Mouse (Mus musculus) natural killer cell, adult 2 months (primary cell): Measurements from ENCODE around the gene Fat1.

Experiments
- DNase-seq, 2 experiments: peaks; one replicate each; pipeline ENCODE4 v3.0.0; 2022; ENCODE audit warnings: low spot score in 2 of 2

The Fat1 gene

GRCm38 (mm10) chr8:44934850-44935497 is at the start of gene Fat1:
Fat1 (plus strand) TSS chr8:44935447.
- no peak for DNase-seq

GRCm38 (mm10) chr8:44894626-44895025 is 40.6 kb upstream of the Fat1 start:
- no peak for DNase-seq

- DNase-seq, result no peak
Measured at GRCm38 (mm10) chr8:44899575-44899991, 35.7 kb upstream of the Fat1 start.

- DNase-seq, result no peak
Measured at GRCm38 (mm10) chr8:44911126-44911903, 23.9 kb upstream of the Fat1 start.

GRCm38 (mm10) chr8:44919487-44920082 is 15.7 kb upstream of the Fat1 start:
- DNase-seq, result no peak

- no peak for DNase-seq
Measured at GRCm38 (mm10) chr8:44920379-44921032, 14.7 kb upstream of the Fat1 start.

GRCm38 (mm10) chr8:44924995-44925394 is 10.3 kb upstream of the Fat1 start:
- DNase-seq, result no peak

- DNase-seq, result no peak
Measured at GRCm38 (mm10) chr8:44930058-44930457, 5.2 kb upstream of the Fat1 start.

- DNase-seq, result no peak
Measured at GRCm38 (mm10) chr8:44932546-44933342, 2.5 kb upstream of the Fat1 start.

GRCm38 (mm10) chr8:44933478-44933877 is 1.8 kb upstream of the Fat1 start:
- no peak for DNase-seq

GRCm38 (mm10) chr8:44934416-44934815 is 831 bp upstream of the Fat1 start:
- DNase-seq, result no peak

GRCm38 (mm10) chr8:44935741-44936140 is 494 bp downstream of the Fat1 start:
- DNase-seq, result no peak

- DNase-seq, result no peak
Measured at GRCm38 (mm10) chr8:44936481-44936961, 1.3 kb downstream of the Fat1 start.

- no peak for DNase-seq
Measured at GRCm38 (mm10) chr8:44937141-44937825, 2.0 kb downstream of the Fat1 start.

- no peak for DNase-seq
Measured at GRCm38 (mm10) chr8:44937905-44938642, 2.8 kb downstream of the Fat1 start.

GRCm38 (mm10) chr8:44938643-44938979 is 3.4 kb downstream of the Fat1 start:
- DNase-seq, result no peak

- no peak for DNase-seq
Measured at GRCm38 (mm10) chr8:44945577-44945976, 10.3 kb downstream of the Fat1 start.

GRCm38 (mm10) chr8:44948597-44948996 is 13.3 kb downstream of the Fat1 start:
- no peak for DNase-seq

- no peak for DNase-seq
Measured at GRCm38 (mm10) chr8:44960455-44960854, 25.2 kb downstream of the Fat1 start.

- no peak for DNase-seq
Measured at GRCm38 (mm10) chr8:44960906-44961305, 25.7 kb downstream of the Fat1 start.
